Mouse (Mus musculus) small intestine, adult 2 months (tissue): Measurements from ENCODE around the gene Aldh4a1. TPM values are rescaled to one million over a fixed set of nuclear protein-coding genes. Genes with fewer than 3 reads are reported as not detected.

ENCODE experiments used
- H3K27ac ChIP-seq: fragments of 200-500 bp; 2 replicates; pipeline ENCODE4 v1.5.1; 2012; ENCODE audit warnings: low read depth, low read length, control low read depth, inconsistent platforms; ENCODE audit not compliant: insufficient read depth
- H3K27me3 ChIP-seq: fragments of 200-500 bp; 2 replicates; pipeline ENCODE4 v1.6.1; 2012; ENCODE audit warnings: mild to moderate bottlenecking, moderate library complexity, low read length, inconsistent platforms; ENCODE audit not compliant: control insufficient read depth, insufficient read depth
- H3K36me3 ChIP-seq: fragments of 200-500 bp; 2 replicates; pipeline ENCODE4 v1.6.1; 2012; ENCODE audit warnings: mild to moderate bottlenecking, low read length, control low read depth, inconsistent platforms; ENCODE audit not compliant: control insufficient read depth, insufficient read depth
- H3K4me1 ChIP-seq: fragments of 200-500 bp; 2 replicates; pipeline ENCODE4 v1.6.1; 2012; ENCODE audit warnings: low read length, inconsistent platforms, mixed read lengths; ENCODE audit not compliant: control insufficient read depth, insufficient read depth, insufficient read length
- H3K4me3 ChIP-seq: fragments of 200-500 bp; 2 replicates; pipeline ENCODE4 v1.5.1; 2012; ENCODE audit warnings: low read depth, mild to moderate bottlenecking, control low read depth, inconsistent platforms, low read length, moderate library complexity
- CTCF ChIP-seq: fragments of 200-500 bp; IDR thresholded peaks from 2 replicates; pipeline ENCODE4 v1.5.1; 2012; ENCODE audit warnings: low read depth, mild to moderate bottlenecking, control low read depth, inconsistent platforms, low read length, moderate library complexity, mixed read lengths; ENCODE audit not compliant: insufficient replicate concordance, insufficient read length; ENCODE audit errors: extremely low read depth
- POLR2A ChIP-seq: fragments of 200-500 bp; IDR thresholded peaks from 2 replicates; pipeline ENCODE4 v1.6.1; 2012; ENCODE audit warnings: low read depth, mild to moderate bottlenecking, control low read depth, inconsistent platforms, low read length, moderate library complexity
- WGBS: fragments of 180-500 bp; shearing (Covaris S2); methylation state at CpG from one replicate; pipeline ENCODE4 v1.1.7; 2018; 5-methylcytosine and 5-hydroxymethylcytosine counted together
- polyA plus RNA-seq: library from polyadenylated mRNA; depleted of rRNA; stranded (reverse); fragments of >200 nt; gene quantifications from 2 replicates; pipeline ENCODE4 v1.2.3, GENCODE M21; 2012

Gene Aldh4a1
- polyA plus RNA-seq, 1 experiment = 110 TPM

- WGBS = 32% methylated on average over 10 of the region's 10 CpGs
- Histone ChIP-seq H3K4me1 (peaks cover 16% of the 10 kb centered on the region), H3K27ac (peak overlapping the region; percentile 83), H3K27me3 (peaks cover 15% of the 10 kb centered on the region; the same call in 1 of the 2 replicates), H3K36me3 (peaks cover 7% of the 10 kb centered on the region), H3K4me3 (peak overlapping the region; percentile 60)
- TF ChIP-seq POLR2A (peak; percentile 40; the same call in 1 of the 2 replicates), CTCF (peak; percentile 50; the same call in 1 of the 2 replicates)
Observed at GRCm38 (mm10) chr4:139630171-139630570, 7.5 kb downstream of the Aldh4a1 start.

GRCm38 (mm10) chr4:139631141-139631540 is 8.5 kb downstream of the Aldh4a1 start:
- peaks cover 18% of the 10 kb centered on the region for H3K27me3 ChIP-seq
- 39% methylated on average over 5 of the region's 5 CpGs for WGBS
- peaks cover 10% of the 10 kb centered on the region for H3K36me3 ChIP-seq
- H3K4me1 ChIP-seq = peaks cover 16% of the 10 kb centered on the region
- TF ChIP-seq CTCF (no peak), POLR2A (no peak)
- peak overlapping the region; percentile 4; the same call in 1 of the 2 replicates for H3K4me3 ChIP-seq
- H3K27ac ChIP-seq = no peak overlapping the region

GRCm38 (mm10) chr4:139631569-139632253 is 9.0 kb downstream of the Aldh4a1 start:
- Histone ChIP-seq H3K27me3 (peaks cover 19% of the 10 kb centered on the region), H3K36me3 (peaks cover 10% of the 10 kb centered on the region), H3K4me3 (peak overlapping the region; percentile 22; the same call in 1 of the 2 replicates), H3K27ac (no peak overlapping the region), H3K4me1 (peaks cover 16% of the 10 kb centered on the region)
- 59% methylated on average over 7 of the region's 7 CpGs for WGBS
- TF ChIP-seq CTCF = no peak
- no peak for TF ChIP-seq POLR2A

- Histone ChIP-seq H3K36me3 (peaks cover 14% of the 10 kb centered on the region), H3K4me3 (0 out of 2 replicates have a peak overlapping the region, but pooled peaks have one; percentile 22), H3K27me3 (peaks cover 22% of the 10 kb centered on the region), H3K4me1 (peaks cover 16% of the 10 kb centered on the region), H3K27ac (no peak overlapping the region)
- 50% methylated on average over 10 of the region's 10 CpGs for WGBS
- TF ChIP-seq CTCF (no peak), POLR2A (no peak)
Observed at GRCm38 (mm10) chr4:139632254-139632580, 9.6 kb downstream of the Aldh4a1 start.

- WGBS = 21% methylated on average over 7 of the region's 7 CpGs
- peaks cover 21% of the 10 kb centered on the region for H3K4me1 ChIP-seq
- no peak overlapping the region for H3K27ac ChIP-seq
- H3K4me3 ChIP-seq = no peak overlapping the region
- peaks cover 32% of the 10 kb centered on the region for H3K27me3 ChIP-seq
- peaks cover 30% of the 10 kb centered on the region for H3K36me3 ChIP-seq
- TF ChIP-seq CTCF (peak; percentile 99), POLR2A (no peak)
Observed at GRCm38 (mm10) chr4:139636373-139636772, 13.7 kb downstream of the Aldh4a1 start.

GRCm38 (mm10) chr4:139637847-139638246 is 15.2 kb downstream of the Aldh4a1 start:
- WGBS = 36% methylated on average over 9 of the region's 9 CpGs
- TF ChIP-seq CTCF (no peak), POLR2A (no peak)
- H3K27me3 ChIP-seq = peaks cover 31% of the 10 kb centered on the region
- H3K36me3 ChIP-seq = peaks cover 32% of the 10 kb centered on the region
- H3K4me3 ChIP-seq = no peak overlapping the region
- H3K27ac ChIP-seq = no peak overlapping the region; the same call in 1 of the 2 replicates
- H3K4me1 ChIP-seq = peaks cover 22% of the 10 kb centered on the region

GRCm38 (mm10) chr4:139638356-139638755 is 15.7 kb downstream of the Aldh4a1 start:
- Histone ChIP-seq H3K36me3 (peaks cover 32% of the 10 kb centered on the region), H3K4me3 (no peak overlapping the region), H3K4me1 (peaks cover 22% of the 10 kb centered on the region), H3K27me3 (peaks cover 26% of the 10 kb centered on the region), H3K27ac (no peak overlapping the region)
- 92% methylated on average over 16 of the region's 16 CpGs for WGBS
- TF ChIP-seq CTCF = no peak
- no peak for TF ChIP-seq POLR2A

DNA sequence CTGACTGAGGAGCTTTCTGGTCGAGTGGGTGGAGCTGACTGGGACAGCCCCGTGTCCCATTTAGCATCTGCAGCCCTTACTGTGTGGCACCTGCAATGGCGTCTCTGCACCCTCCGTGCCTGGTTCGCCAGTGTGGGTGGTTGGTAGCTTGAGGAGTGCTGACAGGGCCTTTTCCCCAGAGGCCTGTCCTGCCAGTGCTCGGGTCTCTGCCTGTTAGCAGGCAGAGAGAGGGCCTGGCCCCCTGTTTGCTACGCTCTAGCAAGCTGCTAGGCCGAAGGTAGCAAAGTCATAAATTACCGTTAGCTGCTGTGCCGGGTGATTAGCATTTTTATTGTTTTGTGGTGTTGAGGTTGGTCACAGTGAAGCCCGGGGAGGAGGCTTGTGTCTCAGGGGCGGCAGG is 17.1 kb downstream of the Aldh4a1 start:
- TF ChIP-seq POLR2A = no peak
- no peak for TF ChIP-seq CTCF
- H3K4me3 ChIP-seq = no peak overlapping the region
- H3K4me1 ChIP-seq = peaks cover 22% of the 10 kb centered on the region
- H3K36me3 ChIP-seq = peaks cover 36% of the 10 kb centered on the region
- H3K27me3 ChIP-seq = peaks cover 26% of the 10 kb centered on the region
- no peak overlapping the region for H3K27ac ChIP-seq
- WGBS = 30% methylated on average over 12 of the region's 12 CpGs
